Mouse (Mus musculus): ENCODE results near the gene Zfp69. TPM values are rescaled to one million over a fixed set of nuclear protein-coding genes. Genes with fewer than 3 reads are reported as not detected.

Zfp69 gene
- polyA plus RNA-seq (2014; fragmentation: Illumina TruSeq; extraction: RNeasy Lipid Tissue Mini Kit (QIAGEN cat#74804); ENCODE audit: insufficient read depth, low read depth, low replicate concordance) = 1.0 TPM

DNA sequence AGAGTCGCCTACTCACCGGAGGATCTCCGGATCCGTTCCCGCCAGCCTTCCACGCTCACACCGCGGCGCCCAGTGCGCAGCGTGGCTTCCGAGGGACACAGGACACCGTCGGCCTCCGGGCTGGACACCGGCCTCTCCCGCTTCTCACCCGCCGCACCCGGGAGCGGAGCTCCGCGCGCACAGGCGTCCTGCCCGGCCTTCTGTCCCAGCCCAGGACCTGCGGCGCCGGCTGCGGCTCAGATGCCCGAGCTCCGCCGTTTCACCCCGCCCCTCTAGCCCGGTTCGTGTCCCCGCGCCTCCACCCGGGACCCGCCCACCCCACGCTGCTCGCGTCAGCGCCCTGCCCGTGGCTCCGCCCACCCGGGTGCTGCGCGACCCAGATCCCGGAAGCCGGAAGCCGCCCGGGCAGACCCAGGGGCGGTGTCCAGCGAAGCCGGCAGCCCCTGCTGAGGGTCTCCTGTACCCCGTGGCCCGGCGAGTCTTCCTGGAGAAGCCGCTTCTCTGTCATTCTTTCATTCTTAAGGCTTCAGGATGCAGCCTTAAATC lies at the start of gene Zfp69:
Zfp69 (minus strand) TSS at position 272 of the 546 bp plus-strand sequence.

DNA sequence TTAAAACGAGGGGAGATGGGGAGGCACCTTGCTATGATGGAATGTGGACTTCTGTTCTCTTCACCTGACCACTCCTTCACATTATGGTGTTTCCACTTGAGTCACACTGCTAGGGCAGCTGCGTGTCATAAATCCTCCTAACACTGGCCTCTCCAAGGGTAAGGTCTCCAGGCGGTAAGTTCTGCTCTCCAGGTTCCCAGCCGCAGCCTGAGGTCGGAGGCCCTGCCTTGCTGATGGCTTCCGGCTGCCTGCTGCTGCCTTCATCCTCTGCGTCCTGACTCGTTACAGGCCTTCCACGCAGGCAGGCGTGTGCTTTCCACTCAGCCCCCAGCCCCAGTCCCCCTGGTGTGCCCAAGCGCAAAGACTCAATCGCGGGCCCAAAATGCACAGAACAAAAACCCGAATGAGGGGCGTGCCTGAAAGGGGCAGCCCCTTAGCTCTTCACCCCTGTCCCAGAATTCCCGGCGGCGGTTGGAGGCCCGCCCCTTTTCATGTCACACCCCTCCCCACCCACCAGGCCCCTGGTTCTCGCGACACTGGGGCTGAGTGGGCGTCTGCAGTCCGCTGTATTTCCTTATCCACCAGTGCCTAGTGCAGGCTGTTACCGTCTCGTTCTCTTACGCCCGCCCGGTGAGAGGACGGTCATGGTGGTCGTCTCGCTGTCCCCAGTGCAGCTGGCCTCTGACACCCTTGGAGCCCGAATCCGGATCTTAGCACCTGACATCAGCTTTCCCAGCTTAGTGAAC lies 26.8 kb downstream of the Zfp69 start, which contains the start of gene Exo5:
Exo5 (minus strand) TSS at position 464 of the 746 bp plus-strand sequence.

Other genes starting within 250 kb of the Zfp69 start
- 2.1 TPM for gene Kcnq4, start 203.1 kb downstream of the Zfp69 start, polyA plus RNA-seq (2014; fragmentation: Illumina TruSeq; extraction: RNeasy Lipid Tissue Mini Kit (QIAGEN cat#74804); ENCODE audit: insufficient read depth, low read depth, low replicate concordance)
- gene Nfyc, start 120.1 kb downstream of the Zfp69 start, polyA plus RNA-seq (2014; fragmentation: Illumina TruSeq; extraction: RNeasy Lipid Tissue Mini Kit (QIAGEN cat#74804); ENCODE audit: insufficient read depth, low read depth, low replicate concordance) = 25.8 TPM
- gene Rims3, start 96.9 kb downstream of the Zfp69 start, polyA plus RNA-seq (2014; fragmentation: Illumina TruSeq; extraction: RNeasy Lipid Tissue Mini Kit (QIAGEN cat#74804); ENCODE audit: insufficient read depth, low read depth, low replicate concordance) = 0.68 TPM
- gene Exo5, start 26.7 kb downstream of the Zfp69 start, polyA plus RNA-seq (2014; fragmentation: Illumina TruSeq; extraction: RNeasy Lipid Tissue Mini Kit (QIAGEN cat#74804); ENCODE audit: insufficient read depth, low read depth, low replicate concordance) = 5.7 TPM
- 20.4 TPM for gene Smap2, start 65.5 kb upstream of the Zfp69 start, polyA plus RNA-seq (2014; fragmentation: Illumina TruSeq; extraction: RNeasy Lipid Tissue Mini Kit (QIAGEN cat#74804); ENCODE audit: insufficient read depth, low read depth, low replicate concordance)
- gene Col9a2, start 87.7 kb upstream of the Zfp69 start, polyA plus RNA-seq (2014; fragmentation: Illumina TruSeq; extraction: RNeasy Lipid Tissue Mini Kit (QIAGEN cat#74804); ENCODE audit: insufficient read depth, low read depth, low replicate concordance) = not detected
- gene Zmpste24, start 146.5 kb upstream of the Zfp69 start, polyA plus RNA-seq (2014; fragmentation: Illumina TruSeq; extraction: RNeasy Lipid Tissue Mini Kit (QIAGEN cat#74804); ENCODE audit: insufficient read depth, low read depth, low replicate concordance) = 23.1 TPM
- not detected for gene Tmco2, start 157.5 kb upstream of the Zfp69 start, polyA plus RNA-seq (2014; fragmentation: Illumina TruSeq; extraction: RNeasy Lipid Tissue Mini Kit (QIAGEN cat#74804); ENCODE audit: insufficient read depth, low read depth, low replicate concordance)

Data from lung, adult 10 weeks (tissue).